Mouse (Mus musculus): ENCODE data around the gene Pex5.

DNA sequence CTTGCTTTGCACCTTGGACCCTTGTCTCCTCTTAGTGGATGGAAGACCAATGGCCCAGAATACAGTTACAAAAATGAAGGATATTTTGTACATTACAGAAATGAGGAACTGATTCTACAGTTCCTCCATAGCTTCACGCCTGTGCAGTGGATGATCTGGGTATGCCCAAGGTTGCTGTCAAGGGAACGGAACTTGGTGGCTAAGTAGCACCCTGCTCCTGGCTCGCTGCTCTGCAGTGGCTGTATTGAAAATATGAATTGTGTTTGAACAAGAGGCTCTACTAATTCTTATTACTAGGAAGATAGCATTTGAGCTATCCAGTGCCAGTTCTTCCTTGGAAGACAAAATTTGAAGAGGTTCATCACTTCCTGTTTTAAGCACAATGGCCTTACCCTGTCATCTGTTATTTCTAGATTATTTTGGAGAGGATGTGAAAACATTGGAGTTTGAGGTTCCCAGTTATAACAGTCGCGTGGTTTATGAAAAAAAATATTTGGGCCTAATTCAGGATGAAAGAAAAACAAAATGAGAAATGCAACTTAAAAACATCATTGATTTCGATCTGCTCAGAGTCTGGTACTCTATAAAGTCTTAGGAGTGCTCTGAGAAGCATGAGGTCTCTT, 41.2 kb downstream of the Pex5 start:
- TF ChIP-seq CHD2 (IDR thresholded peaks at IDR 0.05; ENCODE audit: low read depth, low read length) (no peak), MAFK (IDR thresholded peaks at IDR 0.05; ENCODE audit: insufficient read depth, low read depth, low read length) (no peak)

Measured in ES-E14 (cell line).